Mouse (Mus musculus): ENCODE data around the gene Zfp428.

DNA sequence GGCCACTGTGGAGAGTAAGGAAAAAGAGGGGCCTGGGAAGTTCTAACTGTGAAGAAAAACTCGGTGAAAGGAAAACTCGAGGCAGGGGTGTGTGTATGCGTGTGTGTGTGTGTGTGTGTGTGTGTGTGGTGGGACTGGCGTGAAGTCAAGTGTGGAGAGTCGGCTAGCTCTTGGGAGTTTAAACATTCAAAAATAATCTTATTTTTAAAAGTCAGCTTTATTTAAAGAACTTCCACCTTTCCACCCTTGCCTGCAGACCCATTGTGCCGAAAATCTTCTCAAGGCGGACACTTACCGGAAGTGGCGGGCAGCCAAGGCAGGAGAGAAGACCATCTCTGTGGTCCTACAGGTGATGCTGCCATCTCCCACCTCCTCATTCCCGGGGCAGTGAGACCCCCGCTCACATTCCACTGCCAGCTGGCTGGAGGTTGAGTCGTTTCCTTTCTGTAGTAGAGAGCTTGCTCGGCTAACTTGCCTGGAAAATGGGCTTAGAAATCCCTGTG, 40.8 kb downstream of the Zfp428 start:
- TF ChIP-seq CTCF (IDR thresholded peaks at IDR 0.05; ENCODE audit: insufficient read depth, low read depth, low read length) (no peak), POLR2A (IDR thresholded peaks at IDR 0.05; ENCODE audit: insufficient read depth, low read depth, low read length) (no peak)

Measured in olfactory bulb, adult 2 months (tissue).